Mouse (Mus musculus) CH12.LX (cell line): Measurements from ENCODE around the gene Tdrd12. TPM values are rescaled to one million over a fixed set of nuclear protein-coding genes. Genes with fewer than 3 reads are reported as not detected.

Experiments used
- DNase-seq: peaks from one replicate; pipeline ENCODE4 v3.0.0-alpha.2; 2013; ENCODE audit errors: extremely low read depth
- H3K27ac ChIP-seq: 2 replicates; pipeline ENCODE4 v1.5.1; 2012; ENCODE audit warnings: low read depth, mild to moderate bottlenecking, control low read depth, moderate library complexity; ENCODE audit not compliant: insufficient read depth
- H3K27me3 ChIP-seq: replicated peaks from 2 replicates; pipeline ENCODE3; 2012; ENCODE audit warnings: inconsistent platforms
- H3K36me3 ChIP-seq, 2 experiments: replicated peaks in 1 of 2; 2 replicates each; pipeline versions ENCODE3 to v1.6.1; 2012; ENCODE audit warnings: inconsistent platforms in 1 of 2, low read length in 1 of 2, mild to moderate bottlenecking in 1 of 2, mixed read lengths in 1 of 2, moderate library complexity in 1 of 2; ENCODE audit not compliant: control insufficient read depth in 1 of 2, insufficient read depth in 1 of 2
- H3K4me1 ChIP-seq, 2 experiments: 2 replicates each; pipeline ENCODE4 v1.6.1; 2012; ENCODE audit warnings: inconsistent platforms in 1 of 2, moderate library complexity in 1 of 2; ENCODE audit not compliant: insufficient read depth in 2 of 2, control insufficient read depth in 1 of 2
- H3K4me2 ChIP-seq: 2 replicates; pipeline ENCODE4 v1.6.1; 2012; ENCODE audit warnings: low read depth, mild to moderate bottlenecking, control low read depth; ENCODE audit not compliant: poor library complexity, insufficient read depth, severe bottlenecking
- H3K4me3 ChIP-seq, 3 experiments: fragments of 150-350 bp in 1 of 3; sonication (generic) in 1 of 3; replicated peaks in 1 of 3; 2 replicates each; pipeline versions ENCODE3 to v1.5.1; 2011 to 2012; ENCODE audit warnings: low read depth in 2 of 3, low read length in 2 of 3, mild to moderate bottlenecking in 2 of 3, moderate library complexity in 2 of 3, control low read depth in 1 of 3, improper control_type of control experiment in 1 of 3, inconsistent platforms in 1 of 3, mixed read lengths in 1 of 3; ENCODE audit not compliant: poor library complexity in 1 of 3
- H3K79me2 ChIP-seq: replicated peaks from 2 replicates; pipeline ENCODE4 v1.6.1; 2012; ENCODE audit warnings: mild to moderate bottlenecking, moderate library complexity; ENCODE audit not compliant: control insufficient read depth, poor library complexity, insufficient read depth, severe bottlenecking; ENCODE audit errors: extremely low read depth
- H3K9ac ChIP-seq: 2 replicates; pipeline ENCODE4 v1.6.1; 2012; ENCODE audit warnings: low read depth, mild to moderate bottlenecking, control low read depth, moderate library complexity; ENCODE audit not compliant: insufficient read depth
- H3K9me3 ChIP-seq: replicated peaks from 2 replicates; pipeline ENCODE3; 2012; ENCODE audit warnings: low read length, inconsistent platforms, mixed read lengths
- CHD1 ChIP-seq: IDR thresholded peaks from 2 replicates; pipeline ENCODE4 v1.6.1; 2012; ENCODE audit warnings: low read depth, low read length, improper control_type of control experiment, inconsistent platforms
- CTCF ChIP-seq, 2 experiments: IDR thresholded peaks in 1 of 2; conservative IDR thresholded peaks in 1 of 2; 2 replicates each; pipeline ENCODE4 v1.5.1; 2011 to 2012; ENCODE audit warnings: low read depth in 2 of 2, low read length in 2 of 2, improper control_type of control experiment in 1 of 2, inconsistent platforms in 1 of 2, mild to moderate bottlenecking in 1 of 2, moderate library complexity in 1 of 2
- E2F4 ChIP-seq: IDR thresholded peaks from 2 replicates; pipeline ENCODE4 v1.6.1; 2011; ENCODE audit warnings: low read depth, low read length, improper control_type of control experiment; ENCODE audit not compliant: insufficient replicate concordance
- EP300 ChIP-seq: IDR thresholded peaks from 2 replicates; pipeline ENCODE4 v1.6.1; 2011; ENCODE audit warnings: low read length, improper control_type of control experiment
- ETS1 ChIP-seq: conservative IDR thresholded peaks from 2 replicates; pipeline ENCODE4 v1.6.1; 2012; ENCODE audit warnings: low read depth, mild to moderate bottlenecking, inconsistent platforms, low read length, improper control_type of control experiment, moderate library complexity
- IRF4 ChIP-seq: IDR thresholded peaks from 2 replicates; pipeline ENCODE4 v1.6.1; 2014; ENCODE audit warnings: low read depth, mild to moderate bottlenecking, inconsistent platforms, low read length, improper control_type of control experiment
- JUN ChIP-seq: IDR thresholded peaks from 2 replicates; pipeline ENCODE4 v1.6.1; 2011; ENCODE audit warnings: low read depth, mild to moderate bottlenecking, low read length, improper control_type of control experiment, moderate library complexity; ENCODE audit not compliant: insufficient read depth
- JUND ChIP-seq: conservative IDR thresholded peaks from 2 replicates; pipeline ENCODE4 v1.6.1; 2011; ENCODE audit warnings: low read depth, low read length, improper control_type of control experiment
- MAFK ChIP-seq: IDR thresholded peaks from 2 replicates; pipeline ENCODE4 v1.6.1; 2011; ENCODE audit warnings: low read length, improper control_type of control experiment; ENCODE audit not compliant: insufficient replicate concordance
- MAX ChIP-seq: IDR thresholded peaks from 2 replicates; pipeline ENCODE4 v1.6.1; 2011; ENCODE audit warnings: low read length, improper control_type of control experiment
- MEF2A ChIP-seq: IDR thresholded peaks from 2 replicates; pipeline ENCODE4 v1.6.1; 2014; ENCODE audit warnings: low read depth, mild to moderate bottlenecking, inconsistent platforms, low read length, improper control_type of control experiment, borderline replicate concordance
- MYC ChIP-seq: IDR thresholded peaks from 2 replicates; pipeline ENCODE4 v1.6.1; 2011; ENCODE audit warnings: low read depth, mild to moderate bottlenecking, improper control_type of control experiment, low read length
- NELFE ChIP-seq: IDR thresholded peaks from 2 replicates; pipeline ENCODE4 v1.6.1; 2011; ENCODE audit warnings: low read depth, low read length, improper control_type of control experiment
- NRF1 ChIP-seq: IDR thresholded peaks from 2 replicates; pipeline ENCODE4 v1.6.1; 2014; ENCODE audit warnings: low read depth, mild to moderate bottlenecking, inconsistent platforms, low read length, improper control_type of control experiment, moderate library complexity
- PAX5 ChIP-seq: IDR thresholded peaks from 2 replicates; pipeline ENCODE4 v1.6.1; 2012; ENCODE audit warnings: low read length, inconsistent platforms, mixed read lengths
- POLR2AphosphoS2 ChIP-seq: IDR thresholded peaks from 2 replicates; pipeline ENCODE4 v1.6.1; 2011; ENCODE audit warnings: low read depth, low read length, improper control_type of control experiment
- RAD21 ChIP-seq: IDR thresholded peaks from 2 replicates; pipeline ENCODE4 v1.6.1; 2011; ENCODE audit warnings: low read depth, mild to moderate bottlenecking, low read length, improper control_type of control experiment, moderate library complexity
- RCOR1 ChIP-seq: conservative IDR thresholded peaks from 2 replicates; pipeline ENCODE4 v1.6.1; 2012; ENCODE audit warnings: low read depth, mild to moderate bottlenecking, inconsistent platforms, low read length, improper control_type of control experiment
- SIN3A ChIP-seq: IDR thresholded peaks from 2 replicates; pipeline ENCODE4 v1.6.1; 2012; ENCODE audit warnings: low read length, improper control_type of control experiment, inconsistent platforms
- SMC3 ChIP-seq: IDR thresholded peaks from 2 replicates; pipeline ENCODE4 v1.6.1; 2011; ENCODE audit warnings: low read depth, low read length, improper control_type of control experiment
- UBTF ChIP-seq: IDR thresholded peaks from 2 replicates; pipeline ENCODE4 v1.6.1; 2012; ENCODE audit warnings: low read depth, mild to moderate bottlenecking, inconsistent platforms, low read length, improper control_type of control experiment, moderate library complexity
- USF1 ChIP-seq: IDR thresholded peaks from 2 replicates; pipeline ENCODE4 v1.6.1; 2014; ENCODE audit warnings: low read depth, mild to moderate bottlenecking, inconsistent platforms, low read length, improper control_type of control experiment
- USF2 ChIP-seq: conservative IDR thresholded peaks from 2 replicates; pipeline ENCODE4 v1.6.1; 2011; ENCODE audit warnings: low read depth, low read length, improper control_type of control experiment
- ZC3H11A ChIP-seq: IDR thresholded peaks from 2 replicates; pipeline ENCODE4 v1.6.1; 2012; ENCODE audit warnings: low read depth, mild to moderate bottlenecking, inconsistent platforms, low read length, improper control_type of control experiment
- ZMIZ1 ChIP-seq: IDR thresholded peaks from 2 replicates; pipeline ENCODE4 v1.6.1; 2012; ENCODE audit warnings: low read depth, mild to moderate bottlenecking, inconsistent platforms, low read length, improper control_type of control experiment
- ZNF384 ChIP-seq: IDR thresholded peaks from 2 replicates; pipeline ENCODE4 v1.6.1; 2012; ENCODE audit warnings: low read depth, low read length, improper control_type of control experiment, inconsistent platforms
- dilution Hi-C: fragments of 300-500 bp; cut with MboI; formaldehyde crosslinking; loops from 2 replicates; pipeline ENCODE4 v1.14.3; 2020; ENCODE audit warnings: low sequenced_read_pairs; ENCODE audit not compliant: extremely low pct_unique_long_range_greater_than_20kb, extremely low pct_ligation_motif_present
- in situ Hi-C: fragments of 300-500 bp; cut with MboI; formaldehyde crosslinking; loops from 3 replicates; pipeline ENCODE4 v1.14.3; 2019; ENCODE audit warnings: low sequenced_read_pairs, low pct_ligation_motif_present, low pct_unique_long_range_greater_than_20kb, mixed read lengths
- polyA plus RNA-seq: library from polyadenylated mRNA; unstranded; fragments of >175 nt; gene quantifications from 2 replicates; pipeline ENCODE4 v1.2.1, GENCODE M21; 2012; ENCODE audit warnings: low read depth; ENCODE audit not compliant: insufficient read length
- total RNA-seq, 2 experiments: library from RNA; depleted of rRNA; stranded (reverse); fragments of 300-350 nt in 1 of 2; fragments of >200 nt in 1 of 2; gene quantifications; 2 replicates each; pipeline ENCODE4 v1.2.3; 2012 to 2014

Gene Tdrd12
- total and polyA plus RNA-seq, 3 experiments: 0.08 to 0.21 (median 0.19) TPM

GRCm38 (mm10) chr7:35467856-35468255 lies 69.7 kb downstream of the Tdrd12 start:
- dilution Hi-C loops: no loop called here
- no peak overlapping the region for H3K4me3 ChIP-seq
- TF ChIP-seq RAD21: no peak
- no peak for TF ChIP-seq ZC3H11A

DNA sequence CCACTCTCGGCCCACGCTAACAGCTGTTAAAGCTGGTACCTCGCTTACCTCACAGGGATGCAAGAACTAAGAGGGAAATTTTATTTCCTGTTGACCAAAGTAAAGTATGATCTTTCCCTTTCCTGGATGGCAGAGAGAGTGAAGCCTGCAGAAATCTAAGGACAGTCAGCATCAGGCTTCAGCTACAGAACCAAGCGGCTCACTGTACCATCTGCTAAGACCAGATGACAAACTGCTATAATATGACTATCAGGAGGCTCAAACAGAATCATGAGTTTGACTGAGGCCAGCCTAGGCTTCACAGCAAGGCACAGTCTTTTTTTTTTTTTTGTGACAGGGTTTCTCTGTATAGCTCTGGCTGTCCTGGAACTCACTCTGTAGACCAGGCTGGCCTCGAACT lies 72.5 kb downstream of the Tdrd12 start:
- H3K9ac ChIP-seq: no peak overlapping the region
- H3K4me2 ChIP-seq: no peak overlapping the region
- no peaks in the 10 kb centered on the region for H3K27me3 ChIP-seq
- no peaks in the 10 kb centered on the region for H3K79me2 ChIP-seq
- H3K36me3 ChIP-seq: no peaks in the 10 kb centered on the region
- TF ChIP-seq MAX (no peak), RCOR1 (no peak), ZC3H11A (no peak), IRF4 (no peak), NRF1 (no peak), ZMIZ1 (no peak), E2F4 (no peak), JUND (no peak), ETS1 (no peak), MEF2A (no peak), SIN3A (no peak)
- dilution Hi-C loops: no loop called here
- no peak overlapping the region for H3K27ac ChIP-seq
- no peak for DNase-seq
- H3K9me3 ChIP-seq: no peaks in the 10 kb centered on the region
- H3K4me3 ChIP-seq: no peak overlapping the region
- peaks cover 0 to 5% of the 10 kb centered on the region in 2 experiments; a peak in 1 of 4 replicates for H3K4me1 ChIP-seq
- in situ Hi-C loops: no loop called here

More at GRCm38 (mm10) chr7:35467856-35468255, 69.7 kb downstream of the Tdrd12 start:
- Histone ChIP-seq H3K9ac (no peak overlapping the region), H3K79me2 (no peaks in the 10 kb centered on the region), H3K4me2 (no peak overlapping the region), H3K4me1 (no peaks in the 10 kb centered on the region), H3K27ac (no peak overlapping the region), H3K9me3 (no peaks in the 10 kb centered on the region), H3K27me3 (peaks cover under 1% of the 10 kb centered on the region), H3K36me3 (no peaks in the 10 kb centered on the region)
- DNase-seq: no peak
- in situ Hi-C loops: no loop called here

DNA sequence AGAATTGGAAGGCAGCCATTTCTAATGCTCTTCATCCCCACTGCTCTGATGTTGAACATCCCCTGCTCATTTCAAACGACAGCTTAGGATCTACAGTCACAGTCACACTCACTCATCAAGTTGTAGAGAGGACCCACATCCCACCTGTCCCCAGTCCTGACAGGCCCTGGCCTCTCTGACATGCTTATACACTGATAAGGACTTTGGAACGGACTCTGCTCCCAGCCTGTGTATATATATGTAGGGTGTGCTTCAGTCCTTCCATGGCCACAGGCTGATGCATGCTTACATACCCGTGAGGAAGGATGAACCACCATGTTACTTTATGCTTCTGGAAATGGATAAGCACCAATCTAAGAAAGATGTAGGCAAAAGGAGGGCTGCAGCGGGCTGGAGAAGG lies 76.6 kb downstream of the Tdrd12 start:
- Histone ChIP-seq H3K4me3 (no peak overlapping the region), H3K9ac (no peak overlapping the region), H3K27ac (no peak overlapping the region), H3K79me2 (no peaks in the 10 kb centered on the region), H3K9me3 (no peaks in the 10 kb centered on the region), H3K4me1 (peaks cover 0 to 5% of the 10 kb centered on the region in 2 experiments; a peak in 2 of 4 replicates), H3K36me3 (no peaks in the 10 kb centered on the region), H3K4me2 (no peak overlapping the region), H3K27me3 (no peaks in the 10 kb centered on the region)
- in situ Hi-C loops (no loop called here), dilution Hi-C loops (no loop called here)
- DNase-seq: no peak
- no peak for TF ChIP-seq PAX5
- no peak for TF ChIP-seq MAFK
- no peak for TF ChIP-seq SIN3A
- TF ChIP-seq POLR2AphosphoS2: no peak
- no peak for TF ChIP-seq MYC
- no peak for TF ChIP-seq CTCF (conservative IDR thresholded peaks at IDR 0.05 in 1 of 2, IDR thresholded peaks at IDR 0.05 in 1 of 2; ENCODE audit: low read depth in 2 of 2, low read length in 2 of 2)
- TF ChIP-seq MEF2A: no peak
- TF ChIP-seq ZNF384: no peak
- no peak for TF ChIP-seq USF2
- no peak for TF ChIP-seq NRF1
- no peak for TF ChIP-seq SMC3
- no peak for TF ChIP-seq EP300
- TF ChIP-seq ETS1: no peak
- TF ChIP-seq CHD1: no peak
- TF ChIP-seq USF1: no peak
- no peak for TF ChIP-seq E2F4
- TF ChIP-seq NELFE: no peak
- TF ChIP-seq UBTF: no peak
- TF ChIP-seq JUN: no peak
